Mouse (Mus musculus) gastrocnemius, postnatal 36 days (tissue): ENCODE results near the gene Ric8a. TPM values are rescaled to one million over a fixed set of nuclear protein-coding genes. Genes with fewer than 3 reads are reported as not detected.

Source experiments
- DNase-seq, 2 experiments: peaks; one replicate each; pipeline ENCODE4 v3.0.0; 2022
- intact Hi-C: fragments of 180-260 bp; cut with DNase I; formaldehyde crosslinking; loops from one replicate; pipeline ENCODE4 v1.15.1; 2025
- total RNA-seq, 2 experiments: library from RNA; stranded (reverse); gene quantifications; 2 replicates each; pipeline ENCODE4 v1.2.3; 2021

The Ric8a gene
- total RNA-seq, 2 experiments from 2014 or later, result 12.6 to 14.9 TPM

- intact Hi-C loops, result loop anchor here (1.0 to 10.0 kb wide), 4 partner anchors 58 to 330 kb away; partner anchors contain the start of gene Rnh1
Measured at GRCm38 (mm10) chr7:140844905-140845665, 11.7 kb upstream of the Ric8a start, which contains the start of gene Scgb1c1. Scgb1c1 (plus strand) TSS chr7:140845547.

GRCm38 (mm10) chr7:140845683-140846082 is 11.1 kb upstream of the Ric8a start:
- DNase-seq, result no peak
- intact Hi-C loops, result loop anchor here (1.0 to 10.0 kb wide), 3 partner anchors 58 to 329 kb away; partner anchors contain the start of gene Rnh1

More at GRCm38 (mm10) chr7:140844905-140845665, 11.7 kb upstream of the Ric8a start, which contains the start of gene Scgb1c1:
- peak; percentile 81 to 86 for DNase-seq

- intact Hi-C loops, result loop anchor here (5.0 to 10.0 kb wide), 2 partner anchors 221 to 328 kb away; partner anchors contain the start of gene Rnh1
- DNase-seq, result no peak
Measured at GRCm38 (mm10) chr7:140846676-140847075, 10.1 kb upstream of the Ric8a start.

GRCm38 (mm10) chr7:140847755-140848580 is 8.8 kb upstream of the Ric8a start, which contains the start of gene Odf3:
Odf3 (plus strand) TSS chr7:140847805.
- DNase-seq, result no peak
- intact Hi-C loops, result loop anchor here (5.0 to 10.0 kb wide), 2 partner anchors 219 to 327 kb away; partner anchors contain the start of gene Rnh1

- DNase-seq, result no peak
- intact Hi-C loops, result loop anchor here (5.0 to 10.0 kb wide), 2 partner anchors 219 to 326 kb away; partner anchors contain the start of gene Rnh1
Measured at GRCm38 (mm10) chr7:140848591-140848990, 8.2 kb upstream of the Ric8a start.

- intact Hi-C loops, result no loop called here
- DNase-seq, result no peak
Measured at GRCm38 (mm10) chr7:140851916-140852315, 4.8 kb upstream of the Ric8a start.

- intact Hi-C loops, result no loop called here
- DNase-seq, result no peak
Measured at GRCm38 (mm10) chr7:140853386-140853785, 3.4 kb upstream of the Ric8a start.

GRCm38 (mm10) chr7:140854483-140854882 is 2.3 kb upstream of the Ric8a start:
- no peak for DNase-seq
- intact Hi-C loops, result loop anchor here (2.0 kb wide), 1 partner anchor 48 kb away; no protein-coding TSS in a partner anchor

- intact Hi-C loops, result loop anchor here (2.0 kb wide), 1 partner anchor 48 kb away; no protein-coding TSS in a partner anchor
- no peak for DNase-seq
Measured at GRCm38 (mm10) chr7:140855181-140855580, 1.6 kb upstream of the Ric8a start.

- intact Hi-C loops, result loop anchor here (2.0 kb wide), 2 partner anchors 25 to 47 kb away; partner anchors contain the start of gene Psmd13
- DNase-seq, result peak; percentile 75 to 80
Measured at GRCm38 (mm10) chr7:140855860-140856784, 635 bp upstream of the Ric8a start, which contains the start of gene Gm45785. Gm45785 (minus strand) TSS chr7:140856331.

- no peak for DNase-seq
- intact Hi-C loops, result loop anchor here (2.0 kb wide), 1 partner anchor 23 kb away; the partner anchor contains the start of gene Psmd13
Measured at GRCm38 (mm10) chr7:140857550-140858505, 1.1 kb downstream of the Ric8a start, which contains the start of gene Bet1l. Bet1l (minus strand) TSS chr7:140857577.

GRCm38 (mm10) chr7:140858746-140859145 is 2.0 kb downstream of the Ric8a start:
- intact Hi-C loops, result no loop called here
- DNase-seq, result no peak

GRCm38 (mm10) chr7:140859997-140860396 is 3.2 kb downstream of the Ric8a start:
- no peak for DNase-seq
- intact Hi-C loops, result no loop called here

- intact Hi-C loops, result no loop called here
- DNase-seq, result no peak
Measured at GRCm38 (mm10) chr7:140860728-140861127, 4.0 kb downstream of the Ric8a start.

GRCm38 (mm10) chr7:140864761-140865160 is 8.0 kb downstream of the Ric8a start:
- no peak for DNase-seq
- intact Hi-C loops, result no loop called here

- DNase-seq, result no peak
- intact Hi-C loops, result no loop called here
Measured at GRCm38 (mm10) chr7:140874224-140874623, 17.5 kb downstream of the Ric8a start.

GRCm38 (mm10) chr7:140877364-140877763 is 20.6 kb downstream of the Ric8a start:
- intact Hi-C loops, result no loop called here
- no peak for DNase-seq

GRCm38 (mm10) chr7:140879355-140879754 is 22.6 kb downstream of the Ric8a start:
- DNase-seq, result no peak
- intact Hi-C loops, result no loop called here
